Mouse (Mus musculus) kidney, embryonic 14.5 days (tissue): ENCODE measurements around the gene Pax2. TPM values are rescaled to one million over a fixed set of nuclear protein-coding genes. Genes with fewer than 3 reads are reported as not detected.

Experiments used
- ATAC-seq: fragments of 200-750 bp; cut with Nextera tagmentation; 2 replicates; pipeline ENCODE4 v1.8.0; 2017; ENCODE audit warnings: moderate number of reproducible peaks, mild to moderate bottlenecking, moderate TSS enrichment, moderate library complexity; ENCODE audit not compliant: low FRiP score, low TSS enrichment
- H3K27ac ChIP-seq: fragments of 300-500 bp; sonication (generic); 2 replicates; pipeline ENCODE4 v1.5.1; 2014; ENCODE audit warnings: low read depth, mild to moderate bottlenecking, low read length, moderate library complexity, mixed read lengths
- H3K27me3 ChIP-seq: fragments of 300-500 bp; sonication (generic); 2 replicates; pipeline ENCODE4 v1.6.1; 2014; ENCODE audit warnings: mild to moderate bottlenecking, low read length; ENCODE audit not compliant: control insufficient read depth, insufficient read depth
- H3K36me3 ChIP-seq: fragments of 300-500 bp; sonication (generic); 2 replicates; pipeline ENCODE4 v1.6.1; 2014; ENCODE audit warnings: low read length, mixed read lengths; ENCODE audit not compliant: control insufficient read depth, insufficient read depth
- H3K4me1 ChIP-seq: fragments of 300-500 bp; sonication (generic); 2 replicates; pipeline ENCODE4 v1.6.1; 2014; ENCODE audit warnings: low read length, mixed read lengths; ENCODE audit not compliant: control insufficient read depth, insufficient read depth
- H3K4me2 ChIP-seq: fragments of 300-500 bp; sonication (generic); replicated peaks from 2 replicates; pipeline ENCODE4 v1.6.1; 2014; ENCODE audit warnings: low read depth, mild to moderate bottlenecking, low read length
- H3K4me3 ChIP-seq: fragments of 300-500 bp; sonication (generic); 2 replicates; pipeline ENCODE4 v1.5.1; 2014; ENCODE audit warnings: mild to moderate bottlenecking, low read length
- H3K9ac ChIP-seq: fragments of 300-500 bp; sonication (generic); 2 replicates; pipeline ENCODE4 v1.6.1; 2014; ENCODE audit warnings: low read depth, mild to moderate bottlenecking, low read length, moderate library complexity
- H3K9me3 ChIP-seq: fragments of 300-500 bp; sonication (generic); 2 replicates; pipeline ENCODE4 v1.6.1; 2016; ENCODE audit warnings: low read length; ENCODE audit not compliant: control insufficient read depth
- WGBS: fragments of 180-500 bp; shearing (Covaris S2); extraction: QIAGEN DNeasy Blood & Tissue Kit; methylation state at CpG from one replicate; pipeline ENCODE4 v1.1.7; 2014; 5-methylcytosine and 5-hydroxymethylcytosine counted together
- polyA plus RNA-seq: library from polyadenylated mRNA; unstranded; fragments of >200 nt; fragmentation: Nextera tagmentation; extraction: Ambion mirVana; gene quantifications from 2 replicates; pipeline ENCODE4 v1.2.1, GENCODE M21; 2014

Gene Pax2
- polyA plus RNA-seq, 1 experiment from 2014 or later: 55.9 TPM

DNA sequence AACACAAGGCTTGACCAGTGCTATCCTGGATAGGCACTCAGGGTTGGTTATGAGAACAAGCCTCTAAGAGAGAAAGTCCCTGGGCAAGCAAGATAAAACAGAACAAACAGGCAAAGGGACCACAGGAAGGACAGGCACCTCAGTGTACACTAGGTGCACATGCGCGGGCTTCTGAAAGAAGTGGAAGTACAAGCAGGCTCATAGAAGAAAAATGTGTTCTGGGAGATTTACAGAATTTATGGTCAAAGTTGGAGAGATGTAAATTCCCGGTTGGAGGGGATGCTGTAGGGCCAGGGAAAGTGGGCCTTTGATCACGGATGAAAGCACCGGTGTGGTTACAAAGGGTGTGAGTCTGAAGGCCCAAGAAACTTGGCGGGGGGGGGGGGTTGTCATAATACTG, 10.1 kb upstream of the Pax2 start:
- Histone ChIP-seq H3K9me3 (no peaks in the 10 kb centered on the region), H3K36me3 (no peaks in the 10 kb centered on the region), H3K4me1 (peaks cover 21% of the 10 kb centered on the region), H3K27ac (peak overlapping the region; percentile 97; the same call in 1 of the 2 replicates), H3K9ac (peak overlapping the region; percentile 8; the same call in 1 of the 2 replicates), H3K27me3 (peaks cover 54% of the 10 kb centered on the region), H3K4me2 (peak overlapping the region; percentile 69; the same call in 1 of the 2 replicates), H3K4me3 (no peak overlapping the region)
- 3% methylated on average over 6 of the region's 6 CpGs for WGBS
- ATAC-seq: no peak

DNA sequence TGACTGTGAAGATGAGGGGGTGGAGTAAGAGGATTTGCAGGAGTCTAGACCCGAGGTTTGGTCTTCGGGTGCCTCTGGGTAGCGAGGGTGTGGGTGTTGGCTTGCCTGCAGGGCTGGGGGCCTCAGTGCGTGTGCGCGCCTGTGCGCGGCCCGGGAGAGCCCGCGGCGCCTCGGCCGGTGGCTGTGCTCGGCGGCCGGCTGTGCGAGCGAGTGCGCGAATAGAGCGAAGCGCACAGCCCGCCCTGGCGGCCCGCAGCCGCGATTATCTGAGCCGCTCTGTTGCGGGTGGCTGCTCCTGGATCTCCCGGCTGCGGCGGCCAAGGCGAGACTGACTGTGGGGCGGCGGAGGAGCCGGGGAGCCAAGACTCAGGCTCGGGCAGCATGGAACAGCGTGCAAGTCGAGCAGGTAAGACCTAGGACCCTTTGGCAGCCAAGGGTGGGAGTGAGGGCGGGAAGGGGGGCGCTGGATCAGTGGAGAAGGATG, 9.3 kb upstream of the Pax2 start:
- ATAC-seq: peak; percentile 28
- Histone ChIP-seq H3K4me3 (peak overlapping the region; percentile 57), H3K9ac (peak overlapping the region; percentile 87), H3K4me2 (peak overlapping the region; percentile 69), H3K9me3 (no peaks in the 10 kb centered on the region), H3K4me1 (peaks cover 18% of the 10 kb centered on the region), H3K27ac (peak overlapping the region; percentile 97), H3K27me3 (peaks cover 58% of the 10 kb centered on the region), H3K36me3 (no peaks in the 10 kb centered on the region)
- WGBS: under 1% methylated on average over 42 of the region's 42 CpGs

DNA sequence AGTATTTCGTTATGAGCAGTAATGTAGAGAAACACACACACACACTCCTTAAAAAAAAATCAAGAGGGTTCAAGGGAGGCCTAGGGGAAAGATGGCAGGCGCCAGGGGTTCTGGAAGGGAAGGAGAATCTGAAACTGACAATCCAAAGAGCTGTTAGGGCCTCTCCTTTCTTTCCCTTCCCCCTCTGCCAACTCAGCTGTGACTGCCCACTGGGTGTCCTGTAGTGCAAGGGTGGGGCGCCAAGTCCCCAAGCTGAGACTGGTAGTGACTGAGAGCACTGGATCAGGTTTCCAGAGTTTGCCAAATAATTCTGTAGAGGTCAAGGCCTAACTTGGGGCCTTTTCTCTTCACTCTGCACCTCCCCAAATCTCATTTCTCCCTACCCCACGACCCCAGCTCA, 8.4 kb upstream of the Pax2 start:
- H3K9ac ChIP-seq: peak overlapping the region; percentile 87
- H3K4me3 ChIP-seq: peak overlapping the region; percentile 57
- peak; percentile 41 for ATAC-seq
- H3K9me3 ChIP-seq: no peaks in the 10 kb centered on the region
- H3K36me3 ChIP-seq: no peaks in the 10 kb centered on the region
- WGBS: 9% methylated on average over 4 of the region's 4 CpGs
- H3K27me3 ChIP-seq: peaks cover 60% of the 10 kb centered on the region
- H3K27ac ChIP-seq: peak overlapping the region; percentile 97
- H3K4me1 ChIP-seq: peaks cover 11% of the 10 kb centered on the region
- H3K4me2 ChIP-seq: peak overlapping the region; percentile 69

DNA sequence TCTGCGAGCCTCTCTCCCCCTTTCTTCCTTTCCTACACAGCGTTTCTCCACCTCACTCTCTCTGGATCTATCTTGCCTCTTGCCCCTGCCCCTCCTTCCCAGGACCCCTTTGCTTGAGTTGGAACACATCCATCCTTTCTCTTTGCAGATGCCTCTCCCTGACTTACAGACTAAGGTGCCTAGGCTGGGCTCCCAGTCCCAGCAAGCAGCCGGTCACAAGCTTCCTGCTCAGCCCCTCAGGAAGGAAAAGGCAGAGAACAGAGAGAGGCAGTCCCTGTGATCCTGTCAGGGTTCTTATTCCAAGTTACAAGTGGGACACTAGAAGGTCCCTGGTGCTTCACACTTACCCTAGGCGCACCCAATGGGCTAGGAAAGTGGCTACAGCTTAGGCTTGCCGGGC, 7.6 kb upstream of the Pax2 start:
- 1% methylated on average over 5 of the region's 5 CpGs for WGBS
- no peak for ATAC-seq
- H3K9ac ChIP-seq: peak overlapping the region; percentile 87

DNA sequence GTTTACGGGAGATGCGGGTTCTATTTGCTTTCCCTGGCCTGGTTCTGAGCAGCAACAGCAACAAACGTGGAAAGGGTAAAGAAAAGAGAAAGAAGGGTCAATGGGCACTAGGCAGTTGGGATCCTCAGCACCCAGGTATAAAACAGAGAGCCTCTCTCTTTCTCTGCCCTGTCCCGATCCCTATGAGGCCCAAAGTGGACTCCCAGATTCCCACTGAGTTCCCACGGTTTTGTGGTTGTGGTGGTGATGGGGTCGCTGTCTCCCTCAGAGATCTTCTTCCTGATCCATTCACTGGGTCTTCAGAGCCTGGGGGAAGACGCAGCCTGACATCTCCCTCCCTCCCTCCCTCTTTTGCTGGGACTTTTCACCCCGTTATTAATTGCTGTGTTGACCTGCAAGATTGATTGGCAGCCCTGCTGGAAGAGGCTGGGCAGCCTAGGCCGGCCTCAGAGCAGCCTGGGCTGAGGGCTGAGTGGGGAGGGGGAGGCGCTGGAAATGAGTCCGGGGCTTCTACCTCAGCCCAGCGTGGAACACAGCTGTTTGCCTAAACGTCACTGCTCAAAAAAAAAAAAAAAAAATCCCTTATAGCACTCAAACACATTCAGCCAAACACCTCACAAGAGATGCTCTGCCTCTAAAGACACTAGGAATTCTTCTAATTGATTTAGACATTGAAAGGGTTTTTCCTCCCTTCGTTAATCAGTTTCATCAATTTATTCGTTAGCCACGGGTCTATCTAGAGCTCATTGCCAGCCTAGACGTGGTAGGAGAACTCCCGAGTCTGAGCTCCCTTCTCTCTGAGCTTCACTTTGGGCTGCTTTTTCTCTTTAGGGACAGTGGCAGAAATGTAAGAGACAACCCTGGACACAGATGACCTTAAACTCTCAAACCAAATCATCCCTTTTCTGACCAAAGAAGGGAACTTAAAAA, 6.5 kb upstream of the Pax2 start:
- Histone ChIP-seq H3K27ac (peak overlapping the region; percentile 97), H3K4me2 (peak overlapping the region; percentile 69)

More for the DNA sequence above, 7.6 kb upstream of the Pax2 start:
- Histone ChIP-seq H3K4me3 (peak overlapping the region; percentile 57), H3K9me3 (no peaks in the 10 kb centered on the region), H3K36me3 (no peaks in the 10 kb centered on the region), H3K4me2 (peak overlapping the region; percentile 69), H3K27ac (peak overlapping the region; percentile 97), H3K4me1 (peaks cover 11% of the 10 kb centered on the region), H3K27me3 (peaks cover 68% of the 10 kb centered on the region)

DNA sequence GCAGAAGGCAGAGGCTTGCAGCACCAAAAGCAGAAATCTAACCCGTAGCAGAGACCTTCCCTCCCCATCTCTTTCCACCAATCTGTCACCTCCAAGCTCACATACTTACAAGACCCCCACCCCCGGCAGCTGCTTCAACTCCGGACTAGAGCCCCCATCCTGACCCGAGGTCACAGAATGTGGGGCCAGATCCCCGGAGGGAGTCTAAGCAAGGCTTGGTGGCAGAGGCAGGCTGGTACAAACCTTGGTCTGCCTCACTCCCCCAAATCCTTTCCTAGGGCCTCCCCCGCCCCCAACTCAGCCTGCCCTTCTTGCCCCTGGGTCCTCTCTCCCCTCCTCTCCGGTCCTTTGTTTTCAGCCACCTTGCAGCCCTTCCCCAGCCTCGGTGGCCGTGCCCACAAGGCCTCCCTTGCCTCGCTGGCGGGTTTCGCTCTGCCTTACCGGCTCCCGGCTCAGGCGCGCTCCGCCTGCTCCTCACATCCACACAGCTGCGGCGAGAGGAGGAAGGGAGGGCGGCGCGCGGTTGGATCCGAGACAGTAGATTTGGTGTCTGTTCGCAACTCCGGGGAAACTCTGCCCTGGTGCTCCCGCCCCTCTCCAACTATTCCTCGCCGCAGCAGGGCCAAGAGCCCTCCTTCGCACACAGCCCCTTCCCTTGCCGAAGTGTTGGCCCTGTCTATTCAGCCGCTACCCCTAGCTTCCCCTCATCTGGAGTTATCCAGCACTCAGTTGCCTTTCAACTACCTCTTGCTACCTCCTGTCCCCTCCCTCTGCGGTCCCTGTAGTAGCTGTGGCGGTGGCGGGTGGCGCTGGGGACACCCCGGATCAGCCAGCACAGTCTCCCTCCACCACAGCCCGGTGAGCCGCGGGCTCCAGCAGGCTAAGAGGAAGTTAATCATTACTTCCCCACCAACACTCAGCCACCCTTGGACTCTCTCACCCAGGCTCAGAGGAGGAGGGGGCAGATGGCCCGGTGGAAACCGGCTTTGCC, 5.5 kb upstream of the Pax2 start:
- Histone ChIP-seq H3K4me3 (peak overlapping the region; percentile 57), H3K4me1 (peaks cover 6% of the 10 kb centered on the region; the same call in 1 of the 2 replicates), H3K27ac (peak overlapping the region; percentile 97), H3K9ac (peak overlapping the region; percentile 87), H3K27me3 (peaks cover 67% of the 10 kb centered on the region), H3K4me2 (peak overlapping the region; percentile 69), H3K9me3 (no peaks in the 10 kb centered on the region), H3K36me3 (no peaks in the 10 kb centered on the region)
- peak; percentile 38 for ATAC-seq
- 1% methylated on average over 42 of the region's 42 CpGs for WGBS

More for the DNA sequence above, 6.5 kb upstream of the Pax2 start:
- Histone ChIP-seq H3K27me3 (peaks cover 63% of the 10 kb centered on the region), H3K9me3 (no peaks in the 10 kb centered on the region), H3K4me1 (peaks cover 3% of the 10 kb centered on the region; the same call in 1 of the 2 replicates), H3K4me3 (peak overlapping the region; percentile 57), H3K36me3 (no peaks in the 10 kb centered on the region), H3K9ac (peak overlapping the region; percentile 87)
- no peak for ATAC-seq
- under 1% methylated on average over 18 of the region's 18 CpGs for WGBS

DNA sequence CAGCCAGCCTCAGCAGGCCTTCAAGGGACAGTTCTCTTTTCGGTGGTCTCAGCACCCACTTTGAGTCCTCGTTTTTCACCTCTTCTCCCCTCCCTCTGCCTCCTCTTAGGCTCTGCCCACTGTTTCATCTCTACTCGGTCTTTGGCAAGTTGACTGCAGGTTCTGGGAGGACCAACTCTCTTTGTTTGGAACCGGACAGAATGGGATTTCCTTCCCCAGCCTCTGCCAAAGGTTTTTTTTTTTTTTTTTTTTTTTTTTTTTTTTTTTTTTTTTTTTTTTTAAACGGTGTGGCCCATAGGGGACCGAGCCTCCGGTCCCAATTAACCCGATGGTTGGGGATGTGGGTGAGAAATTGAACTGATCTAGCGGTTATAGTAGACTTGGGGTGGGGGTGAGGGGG, 4.8 kb upstream of the Pax2 start:
- WGBS: 0% methylated on average over 9 of the region's 9 CpGs
- ATAC-seq: no peak
- Histone ChIP-seq H3K4me1 (peaks cover 8% of the 10 kb centered on the region; the same call in 1 of the 2 replicates), H3K36me3 (no peaks in the 10 kb centered on the region), H3K4me3 (peak overlapping the region; percentile 57), H3K27ac (peak overlapping the region; percentile 97), H3K9me3 (no peaks in the 10 kb centered on the region), H3K27me3 (peaks cover 67% of the 10 kb centered on the region), H3K4me2 (peak overlapping the region; percentile 69), H3K9ac (peak overlapping the region; percentile 87)

DNA sequence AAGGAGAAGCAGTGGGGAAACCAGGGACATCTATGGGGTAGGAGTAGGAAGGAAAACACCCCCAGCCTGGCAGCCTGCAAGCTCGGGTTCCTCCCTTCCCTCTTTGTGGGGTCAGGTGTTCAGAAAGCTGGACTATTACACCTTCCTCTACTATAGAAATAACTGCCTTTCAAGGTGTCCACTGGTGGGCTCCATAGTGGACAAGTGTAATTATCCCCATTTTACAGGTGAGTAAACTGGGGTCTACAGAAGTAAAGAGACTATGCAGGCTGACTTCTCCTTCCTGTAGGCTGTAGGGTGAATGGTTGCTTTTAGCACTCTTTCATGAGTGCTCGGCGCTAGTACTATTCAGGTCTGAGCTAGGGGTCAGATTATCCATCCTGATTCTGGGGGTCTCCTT, 4.3 kb upstream of the Pax2 start:
- Histone ChIP-seq H3K9me3 (no peaks in the 10 kb centered on the region), H3K4me1 (peaks cover 8% of the 10 kb centered on the region; the same call in 1 of the 2 replicates), H3K9ac (peak overlapping the region; percentile 87; the same call in 1 of the 2 replicates), H3K4me3 (peak overlapping the region; percentile 57), H3K27me3 (peaks cover 63% of the 10 kb centered on the region), H3K36me3 (no peaks in the 10 kb centered on the region), H3K4me2 (peak overlapping the region; percentile 69), H3K27ac (peak overlapping the region; percentile 97)
- ATAC-seq: no peak
- WGBS: 15% methylated on average over 3 of the region's 3 CpGs
